Mouse (Mus musculus) kidney, embryonic 15.5 days (tissue): Measurements from ENCODE around the gene Svop. TPM values are rescaled to one million over a fixed set of nuclear protein-coding genes. Genes with fewer than 3 reads are reported as not detected.

Source experiments
- ATAC-seq: fragments of 200-750 bp; cut with Nextera tagmentation; replicated peaks from 2 replicates; pipeline ENCODE4 v1.8.0; 2017; ENCODE audit warnings: moderate TSS enrichment; ENCODE audit not compliant: low FRiP score
- H3K27ac ChIP-seq: fragments of 300-500 bp; sonication (generic); 2 replicates; pipeline ENCODE4 v1.5.1; 2015; ENCODE audit warnings: mild to moderate bottlenecking, inconsistent platforms
- H3K27me3 ChIP-seq: fragments of 300-500 bp; sonication (generic); 2 replicates; pipeline ENCODE4 v1.6.1; 2015; ENCODE audit warnings: inconsistent platforms
- H3K36me3 ChIP-seq: fragments of 300-500 bp; sonication (generic); 2 replicates; pipeline ENCODE4 v1.6.1; 2015; ENCODE audit warnings: inconsistent platforms
- H3K4me1 ChIP-seq: fragments of 300-500 bp; sonication (generic); 2 replicates; pipeline ENCODE4 v1.6.1; 2015; ENCODE audit warnings: inconsistent platforms
- H3K4me2 ChIP-seq: fragments of 300-500 bp; sonication (generic); 2 replicates; pipeline ENCODE4 v1.6.1; 2015; ENCODE audit warnings: moderate library complexity, mild to moderate bottlenecking, inconsistent platforms
- H3K4me3 ChIP-seq: fragments of 300-500 bp; sonication (generic); replicated peaks from 2 replicates; pipeline ENCODE4 v1.5.1; 2015; ENCODE audit warnings: mild to moderate bottlenecking, inconsistent platforms
- H3K9ac ChIP-seq: fragments of 300-500 bp; sonication (generic); 2 replicates; pipeline ENCODE4 v1.6.1; 2015; ENCODE audit warnings: mild to moderate bottlenecking, inconsistent platforms
- H3K9me3 ChIP-seq: fragments of 300-500 bp; sonication (generic); replicated peaks from 2 replicates; pipeline ENCODE4 v1.6.1; 2016; ENCODE audit warnings: inconsistent platforms
- WGBS: fragments of 180-500 bp; shearing (Covaris S2); methylation state at CpG from one replicate; pipeline ENCODE4 v1.1.7; 2015; ENCODE audit warnings: mixed read lengths; 5-methylcytosine and 5-hydroxymethylcytosine counted together
- polyA plus RNA-seq: library from polyadenylated mRNA; unstranded; fragments of >200 nt; fragmentation: Nextera tagmentation; extraction: Ambion mirVana; gene quantifications from 2 replicates; pipeline ENCODE4 v1.2.1, GENCODE M21; 2015

Svop gene
- 0.46 and 0.91 TPM in 2 replicates for polyA plus RNA-seq

DNA sequence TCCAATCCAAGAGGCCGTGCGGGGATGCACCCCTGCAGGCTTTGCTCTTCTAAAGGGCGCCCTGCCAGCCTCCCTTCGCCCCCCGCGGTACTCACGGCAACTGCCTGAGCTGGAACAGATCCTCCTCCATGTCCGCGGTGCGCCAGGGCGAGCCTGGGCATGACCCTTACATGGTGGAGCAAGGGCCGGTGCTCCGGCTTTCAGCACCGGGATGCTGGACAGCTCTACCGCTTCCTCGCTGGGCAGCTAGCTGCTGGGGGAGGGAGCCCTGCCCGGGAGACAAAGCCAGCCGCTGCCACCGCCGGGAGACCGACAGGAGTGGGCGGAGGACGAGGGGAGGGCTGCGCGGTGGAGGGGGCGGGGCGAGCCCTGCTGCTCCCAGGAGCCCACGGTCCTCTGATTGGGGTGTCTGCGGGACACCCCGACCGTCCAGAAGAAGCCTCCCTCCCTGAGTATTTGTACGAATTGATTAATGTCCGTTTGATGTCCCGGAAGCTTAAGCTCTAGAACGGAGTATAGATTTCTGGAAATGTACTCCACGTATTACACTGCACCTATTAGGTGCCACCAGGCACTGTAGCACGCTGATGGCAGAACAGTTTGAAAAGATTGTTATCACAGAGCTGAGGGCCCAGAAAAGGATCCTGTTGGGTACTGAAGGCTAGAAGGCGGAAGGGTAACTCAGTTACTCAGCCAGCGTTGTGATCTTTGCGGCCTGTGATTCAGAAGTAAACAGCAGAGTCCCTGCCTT, at the start of gene Svop:
Gene Svop, minus strand, starts transcription at position 514 of the 751 bp plus-strand sequence.
- no peak within 1 kb of the TSS for H3K9ac ChIP-seq
- 3% methylated on average over 40 of the region's 40 CpGs for WGBS

DNA sequence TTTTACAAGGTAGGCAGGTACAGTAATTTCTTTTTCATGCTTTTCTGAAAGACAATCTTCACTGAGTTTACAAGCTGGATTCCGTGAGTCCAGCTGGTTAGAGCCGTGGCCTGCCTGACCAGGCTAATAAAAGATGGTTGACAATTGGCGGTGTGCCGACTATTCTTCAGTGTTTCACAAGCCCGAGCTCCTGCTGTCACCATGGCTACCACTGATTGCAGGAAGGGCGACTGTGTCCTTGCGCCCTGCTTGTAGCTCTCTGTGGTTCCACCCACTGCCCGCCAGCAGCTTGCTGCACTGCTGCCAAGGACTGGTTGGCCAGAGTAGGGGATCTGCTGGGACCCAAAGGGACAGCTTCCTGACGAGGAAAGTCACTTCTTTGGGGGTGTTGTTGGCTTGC, 47.8 kb upstream of the Svop start:
- peak; percentile 66 for ATAC-seq
- H3K4me1 ChIP-seq: peaks cover 33% of the 10 kb centered on the region
- peaks cover 27% of the 10 kb centered on the region for H3K36me3 ChIP-seq
- peak overlapping the region; percentile 78 for H3K27ac ChIP-seq
- 34% methylated on average over 9 of the region's 9 CpGs for WGBS
- no peak overlapping the region for H3K9ac ChIP-seq
- no peaks in the 10 kb centered on the region for H3K27me3 ChIP-seq
- no peak overlapping the region for H3K4me3 ChIP-seq
- H3K9me3 ChIP-seq: no peaks in the 10 kb centered on the region
- H3K4me2 ChIP-seq: peak overlapping the region; percentile 33; the same call in 1 of the 2 replicates

More for the DNA sequence above, at the start of gene Svop:
- peak; percentile 58 for ATAC-seq
- Histone ChIP-seq H3K4me2 (peak within 1 kb of the TSS; percentile 63), H3K4me1 (peaks cover 8% of the 10 kb centered on the region), H3K36me3 (no peaks in the 10 kb centered on the region), H3K4me3 (peak within 1 kb of the TSS; percentile 30), H3K9me3 (no peaks in the 10 kb centered on the region), H3K27ac (no peak within 1 kb of the TSS), H3K27me3 (peaks cover 20% of the 10 kb centered on the region)

DNA sequence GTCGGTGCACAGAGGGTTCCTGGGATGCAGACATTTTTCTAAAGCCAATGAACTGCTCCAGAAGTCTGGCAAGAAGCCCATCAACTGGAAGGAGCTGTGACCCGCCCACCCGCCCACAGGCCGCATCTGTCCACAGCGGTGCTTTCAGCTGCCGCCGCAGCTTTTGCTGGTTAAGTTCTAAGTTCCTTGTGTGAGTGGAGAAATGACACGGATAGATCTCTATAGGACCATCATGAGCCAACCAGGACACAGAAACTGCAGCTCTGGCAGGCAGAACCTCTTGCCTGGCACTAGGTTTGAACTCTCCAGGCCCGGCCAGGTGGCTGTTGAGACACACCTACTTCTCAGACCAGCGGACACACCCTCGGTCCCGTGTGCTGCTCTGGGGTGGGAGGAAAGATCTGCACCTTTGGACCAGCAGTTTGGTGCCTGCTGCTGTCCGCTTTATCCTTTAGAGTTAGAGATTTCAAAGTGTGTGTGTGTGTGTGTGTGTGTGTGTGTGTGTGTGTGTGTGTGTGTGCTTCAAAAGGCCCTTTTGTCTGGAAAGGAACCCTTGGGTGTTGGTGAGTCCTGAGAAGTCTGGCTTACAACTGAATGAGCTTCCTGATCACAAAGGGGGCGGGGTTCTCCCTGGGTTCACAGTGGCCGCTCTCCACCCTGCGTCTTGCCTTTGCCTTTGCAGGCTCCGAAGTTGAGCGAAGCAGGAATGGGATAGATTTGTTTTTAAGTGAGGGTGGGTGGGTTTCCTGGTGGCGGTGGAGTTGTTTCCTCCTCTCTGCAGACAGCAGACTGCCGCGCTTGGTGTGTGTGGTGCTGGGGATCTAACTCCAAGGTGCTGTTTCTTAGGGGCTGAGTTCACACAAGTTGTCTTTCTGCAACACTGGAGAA, 47.2 kb upstream of the Svop start:
- ATAC-seq: no peak
- WGBS: 57% methylated on average over 21 of the region's 21 CpGs
- H3K9ac ChIP-seq: no peak overlapping the region
- H3K4me2 ChIP-seq: peak overlapping the region; percentile 33
- H3K4me1 ChIP-seq: peaks cover 38% of the 10 kb centered on the region
- H3K27me3 ChIP-seq: no peaks in the 10 kb centered on the region
- H3K27ac ChIP-seq: peak overlapping the region; percentile 78
- no peak overlapping the region for H3K4me3 ChIP-seq
- no peaks in the 10 kb centered on the region for H3K9me3 ChIP-seq
- H3K36me3 ChIP-seq: peaks cover 27% of the 10 kb centered on the region

DNA sequence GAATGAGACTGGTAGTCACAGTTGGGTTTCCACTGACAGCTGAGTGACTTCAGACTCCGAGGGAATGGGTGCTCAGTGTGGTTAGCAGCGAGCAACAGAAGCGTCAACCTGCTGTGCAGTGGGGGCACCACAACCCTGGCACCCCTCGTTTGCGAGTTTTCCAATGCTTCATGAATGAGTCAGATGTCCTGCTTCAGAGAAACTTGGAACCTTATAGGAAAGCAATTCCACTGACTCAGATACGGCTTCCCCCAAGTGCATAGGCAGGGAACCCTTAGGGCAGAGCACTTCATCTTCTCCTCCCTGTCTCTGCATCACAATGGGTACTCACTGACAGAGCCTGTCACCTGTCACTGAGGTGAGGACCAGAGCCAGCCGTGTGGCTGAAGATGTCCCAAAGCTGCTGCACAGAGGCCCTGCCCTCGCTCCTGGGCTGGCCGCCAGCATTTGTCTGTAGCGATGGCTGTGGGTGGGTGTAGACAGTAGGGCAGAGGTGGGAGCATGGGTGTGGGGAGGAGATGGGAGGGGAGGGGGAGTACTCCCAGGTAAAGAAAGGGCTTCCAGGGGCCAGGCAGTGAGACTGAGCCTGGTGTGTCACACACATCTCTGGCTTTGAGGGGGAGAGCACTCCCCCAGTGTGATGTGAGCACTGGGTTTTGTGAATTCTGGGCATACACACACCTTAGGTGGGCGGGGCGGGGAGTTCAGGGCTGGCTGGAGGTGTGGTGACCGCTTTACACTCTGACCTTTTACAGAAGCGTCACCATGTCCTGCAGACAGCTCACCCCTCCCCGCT, 46.3 kb upstream of the Svop start:
- no peaks in the 10 kb centered on the region for H3K27me3 ChIP-seq
- peaks cover 31% of the 10 kb centered on the region for H3K36me3 ChIP-seq
- H3K9ac ChIP-seq: no peak overlapping the region
- 0 out of 2 replicates have a peak, but pooled peaks have one; percentile 22 for ATAC-seq
- no peak overlapping the region for H3K4me3 ChIP-seq
- 73% methylated on average over 15 of the region's 15 CpGs for WGBS
- H3K4me2 ChIP-seq: no peak overlapping the region
- H3K27ac ChIP-seq: peak overlapping the region; percentile 78; the same call in 1 of the 2 replicates
- H3K4me1 ChIP-seq: peaks cover 44% of the 10 kb centered on the region
- no peaks in the 10 kb centered on the region for H3K9me3 ChIP-seq

DNA sequence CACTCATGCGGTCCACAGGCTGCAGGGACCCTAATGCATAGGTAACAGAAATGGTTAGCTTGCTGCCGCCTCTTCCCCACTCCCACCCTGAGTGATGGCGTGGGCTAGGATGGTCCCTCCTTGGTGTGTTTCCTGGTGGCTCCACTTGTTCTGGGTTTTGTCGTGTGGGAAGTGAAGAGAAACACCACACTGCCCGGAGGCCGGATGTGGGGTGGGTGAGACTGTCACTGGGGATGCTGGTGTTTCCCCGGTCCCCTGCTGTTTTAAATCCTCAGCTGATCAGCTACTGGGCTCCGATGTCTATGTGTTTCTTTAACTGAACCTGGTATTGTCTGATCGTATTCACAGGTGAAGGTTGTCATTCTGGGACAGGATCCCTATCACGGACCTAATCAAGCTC, 44.1 kb upstream of the Svop start:
- 89% methylated on average over 10 of the region's 10 CpGs for WGBS
- no peaks in the 10 kb centered on the region for H3K27me3 ChIP-seq
- H3K4me2 ChIP-seq: no peak overlapping the region
- no peak overlapping the region for H3K9ac ChIP-seq
- no peak for ATAC-seq
- H3K27ac ChIP-seq: no peak overlapping the region
- peaks cover 58% of the 10 kb centered on the region for H3K4me1 ChIP-seq
- H3K36me3 ChIP-seq: peaks cover 32% of the 10 kb centered on the region
- H3K4me3 ChIP-seq: no peak overlapping the region
- no peaks in the 10 kb centered on the region for H3K9me3 ChIP-seq

DNA sequence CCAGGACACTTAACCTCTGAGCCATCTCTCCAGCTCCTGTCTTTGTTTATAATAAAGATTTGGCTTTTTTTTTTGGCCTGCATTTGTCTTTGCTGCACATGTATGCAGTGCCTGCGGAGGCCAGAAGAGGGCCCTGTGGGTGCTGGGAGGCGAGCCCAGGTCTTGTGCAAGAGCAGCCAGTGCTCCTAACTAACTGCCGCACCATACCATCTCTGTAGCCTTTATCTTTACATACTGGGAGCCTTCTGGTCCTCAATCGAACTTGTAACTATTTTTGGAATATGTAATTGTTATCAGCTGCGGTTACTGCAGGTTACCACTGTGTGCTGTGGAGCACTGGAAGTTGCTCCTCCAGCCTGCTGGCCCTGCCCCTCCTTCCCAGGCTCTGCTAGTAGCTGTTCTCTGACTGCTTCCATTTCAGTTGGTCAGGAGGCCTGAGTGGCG, 42.7 kb upstream of the Svop start:
- 73% methylated on average over 6 of the region's 6 CpGs for WGBS
- no peak overlapping the region for H3K4me3 ChIP-seq
- H3K36me3 ChIP-seq: peaks cover 32% of the 10 kb centered on the region
- ATAC-seq: no peak
- H3K27me3 ChIP-seq: no peaks in the 10 kb centered on the region
- no peak overlapping the region for H3K9ac ChIP-seq
- no peaks in the 10 kb centered on the region for H3K9me3 ChIP-seq
- peaks cover 59% of the 10 kb centered on the region for H3K4me1 ChIP-seq
- no peak overlapping the region for H3K27ac ChIP-seq
- H3K4me2 ChIP-seq: no peak overlapping the region

DNA sequence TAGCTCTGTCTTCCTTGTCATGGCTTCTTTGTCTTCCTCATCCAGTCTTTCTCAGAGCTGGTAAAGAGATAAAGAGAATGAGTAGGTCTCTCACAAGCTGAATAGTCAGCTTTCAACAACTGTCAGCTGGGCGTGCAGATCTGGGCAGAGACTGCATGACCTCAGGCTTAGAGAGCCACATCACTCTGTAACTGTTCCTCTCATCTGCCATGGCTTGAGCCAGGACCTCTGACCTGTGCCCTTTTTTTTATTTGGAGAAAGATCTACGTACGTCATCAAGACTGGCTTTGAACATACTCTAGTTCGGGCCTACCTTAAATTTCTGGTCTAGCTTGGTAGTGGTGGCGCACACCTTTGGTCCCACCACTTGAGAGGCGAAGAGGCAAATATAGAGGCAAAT, 41.5 kb upstream of the Svop start:
- 81% methylated on average over 6 of the region's 6 CpGs for WGBS
- H3K9me3 ChIP-seq: no peaks in the 10 kb centered on the region
- no peak overlapping the region for H3K9ac ChIP-seq
- peaks cover 46% of the 10 kb centered on the region for H3K4me1 ChIP-seq
- H3K27me3 ChIP-seq: no peaks in the 10 kb centered on the region
- H3K4me3 ChIP-seq: no peak overlapping the region
- peaks cover 29% of the 10 kb centered on the region for H3K36me3 ChIP-seq
- no peak for ATAC-seq
- H3K4me2 ChIP-seq: peak overlapping the region; percentile 96; the same call in 1 of the 2 replicates
- no peak overlapping the region for H3K27ac ChIP-seq

DNA sequence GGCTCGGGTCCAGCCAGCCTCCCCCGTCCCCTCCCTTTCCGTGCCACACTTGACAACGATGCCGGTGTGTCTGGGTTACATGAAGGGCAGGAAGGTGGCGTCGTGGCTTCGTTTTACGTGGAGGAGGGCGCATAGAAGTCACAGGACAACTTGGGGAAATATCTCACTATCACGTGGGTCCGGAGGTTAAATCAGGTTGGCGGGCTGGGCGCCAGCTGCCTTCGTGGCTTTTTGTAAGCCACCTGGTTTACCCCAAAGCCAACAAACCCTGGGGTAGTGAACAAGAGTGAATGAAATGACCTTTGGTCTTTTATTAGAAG, 40.1 kb upstream of the Svop start:
- Histone ChIP-seq H3K9me3 (no peaks in the 10 kb centered on the region), H3K4me3 (peak overlapping the region; percentile 84), H3K9ac (peak overlapping the region; percentile 53), H3K4me1 (peaks cover 46% of the 10 kb centered on the region), H3K4me2 (peak overlapping the region; percentile 96), H3K27ac (peak overlapping the region; percentile 85), H3K27me3 (no peaks in the 10 kb centered on the region), H3K36me3 (peaks cover 16% of the 10 kb centered on the region)
- WGBS: under 1% methylated on average over 15 of the region's 15 CpGs
- no peak for ATAC-seq

DNA sequence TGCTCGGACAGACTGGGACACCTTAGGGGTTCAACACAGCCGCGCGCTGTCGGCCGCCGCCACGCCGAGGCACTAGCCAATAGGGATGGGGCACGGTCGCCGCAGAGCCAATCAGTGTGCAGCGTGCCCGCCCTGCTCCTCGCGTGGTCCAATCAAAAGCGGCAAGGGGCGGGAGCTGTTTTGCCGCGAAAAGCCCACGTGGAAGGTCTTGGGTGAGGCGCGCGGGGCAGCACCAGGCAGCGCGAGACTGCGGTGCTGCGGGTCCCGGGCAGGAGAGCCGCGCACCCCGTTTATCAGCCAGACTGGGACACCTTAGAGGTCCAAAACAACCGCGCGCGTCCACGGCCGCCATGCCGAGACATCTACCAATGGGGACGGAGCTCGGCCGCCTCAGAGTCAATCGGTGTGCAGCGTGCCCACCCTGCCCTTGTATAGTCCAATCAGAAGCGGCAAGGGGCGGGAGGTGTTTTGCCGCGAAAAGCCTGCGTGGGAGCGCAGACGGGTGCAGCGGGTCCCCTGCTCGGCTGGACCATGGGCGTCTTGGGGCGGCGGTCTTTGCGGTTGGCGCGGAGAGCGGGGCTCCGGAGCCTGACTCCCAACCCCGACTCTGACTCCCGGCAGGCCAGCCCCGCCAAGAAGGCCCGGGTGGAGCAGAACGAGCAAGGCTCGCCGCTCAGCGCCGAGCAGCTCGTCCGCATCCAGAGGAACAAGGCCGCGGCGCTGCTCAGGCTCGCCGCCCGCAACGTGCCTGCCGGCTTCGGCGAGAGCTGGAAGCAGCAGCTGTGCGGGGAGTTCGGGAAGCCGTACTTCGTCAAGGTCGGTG, 39.5 kb upstream of the Svop start:
- Histone ChIP-seq H3K4me2 (peak overlapping the region; percentile 96), H3K4me1 (peaks cover 47% of the 10 kb centered on the region), H3K27me3 (no peaks in the 10 kb centered on the region), H3K36me3 (peaks cover 13% of the 10 kb centered on the region), H3K27ac (peak overlapping the region; percentile 85), H3K9ac (peak overlapping the region; percentile 67), H3K4me3 (peak overlapping the region; percentile 84), H3K9me3 (no peaks in the 10 kb centered on the region)
- ATAC-seq: peak; percentile 97
- WGBS: under 1% methylated on average over 87 of the region's 87 CpGs

DNA sequence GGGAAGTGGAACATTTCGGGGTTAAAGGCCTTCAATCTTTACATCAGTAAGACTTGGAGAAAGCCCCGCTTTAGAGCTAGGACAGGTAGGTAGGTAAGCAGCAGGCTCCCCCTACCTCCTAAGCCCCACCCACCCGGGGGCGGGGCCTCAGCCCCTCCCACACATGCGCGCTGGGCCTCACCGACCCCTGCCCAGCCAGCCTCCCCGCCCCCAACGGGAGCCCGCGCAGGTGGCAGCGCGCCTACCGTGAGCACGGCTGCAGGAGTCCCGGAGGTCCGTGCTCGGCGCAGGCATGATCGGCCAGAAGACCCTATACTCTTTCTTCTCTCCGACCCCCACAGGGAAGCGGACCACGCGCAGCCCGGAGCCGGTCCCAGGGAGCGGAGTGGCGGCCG, 38.8 kb upstream of the Svop start, which contains the start of gene Ung:
Gene Ung, plus strand, starts transcription at position 176 of the 395 bp plus-strand sequence.
- peak within 1 kb of the TSS; percentile 84 for H3K4me3 ChIP-seq
- WGBS: under 1% methylated on average over 29 of the region's 29 CpGs
- H3K27ac ChIP-seq: peak within 1 kb of the TSS; percentile 85
- H3K36me3 ChIP-seq: peaks cover 15% of the 10 kb centered on the region
- H3K27me3 ChIP-seq: no peaks in the 10 kb centered on the region
- H3K9me3 ChIP-seq: no peaks in the 10 kb centered on the region
- peak within 1 kb of the TSS; percentile 96 for H3K4me2 ChIP-seq
- H3K9ac ChIP-seq: peak within 1 kb of the TSS; percentile 67
- peak; percentile 50 for ATAC-seq
- H3K4me1 ChIP-seq: peaks cover 47% of the 10 kb centered on the region
